Comparison of ENCODE assay signal across 9 mouse cellular contexts in genomic region chr16:23403008-23403755, GRCm38 (mm10). TPM values are rescaled to one million over a fixed set of nuclear protein-coding genes. Genes with fewer than 3 reads are reported as not detected.
DNase-seq lines count a peak whose midpoint lies in the region; ATAC-seq and TF ChIP-seq lines count a peak whose summit lies in the region.
"Had no signal": no experiment of that assay in that cellular context is flagged by ENCODE, and none has a peak within 500 bp of the region (broad histone marks: within the 10 kb centered on the region; RNA-seq: fewer than 3 reads in every experiment).

No protein-coding gene starts in this region.

- H3K27me3 ChIP-seq in hindbrain, postnatal 0 days (ENCODE audit: insufficient read depth, low read length) = no peaks in the 10 kb centered on the region
- H3K27me3 ChIP-seq: megakaryocyte, embryonic 14.5 days had no signal

- no peaks in the 10 kb centered on the region for H3K36me3 ChIP-seq in hindbrain, postnatal 0 days (ENCODE audit: insufficient read depth, low read length)

- no peak overlapping the region for H3K27ac ChIP-seq in hindbrain, postnatal 0 days

- H3K4me1 ChIP-seq in hindbrain, postnatal 0 days (ENCODE audit: insufficient read depth, low read length) = no peaks in the 10 kb centered on the region

- TF ChIP-seq CTCF in hindbrain, postnatal 0 days (IDR thresholded peaks at IDR 0.05; ENCODE audit: low read depth) = peak; percentile 87

- no peak overlapping the region for H3K4me3 ChIP-seq in hindbrain, postnatal 0 days (ENCODE audit: low read length)
- H3K4me3 ChIP-seq: megakaryocyte, embryonic 14.5 days had no signal

- H3K4me2 ChIP-seq in hindbrain, postnatal 0 days (ENCODE audit: low read depth, low read length) = no peak overlapping the region

- WGBS in hindbrain, postnatal 0 days = 47% methylated on average over 8 of the region's 8 CpGs

- H3K9me3 ChIP-seq in hindbrain, postnatal 0 days (ENCODE audit: low read length) = no peaks in the 10 kb centered on the region

- H3K9ac ChIP-seq in hindbrain, postnatal 0 days (replicated peaks; ENCODE audit: low read length) = no peak overlapping the region

- peak; percentile 88 for DNase-seq in Muller cell, postnatal 12 days (ENCODE audit: inconsistent ontology term)
- DNase-seq in c-Kit-positive CD71-positive TER-119-positive erythroid progenitor cells, embryonic 14.5 days (ENCODE audit: low spot score) = peak; percentile 38
- peak; percentile 88 for DNase-seq in hindbrain, postnatal 0 days (ENCODE audit: low spot score)
- DNase-seq in layer of hippocampus, postnatal 36 days = peak; percentile 47 to 67
- DNase-seq in right cerebral cortex, postnatal 4 days = peak; percentile 91

- peak; percentile 52; the same call in 1 of the 2 replicates for ATAC-seq in frontal cortex, adult (ENCODE audit: low TSS enrichment)
- ATAC-seq in hindbrain, postnatal 0 days = no peak
- peak; percentile 64 for ATAC-seq in megakaryocyte progenitor cell, adult 5-6 weeks (replicated peaks; ENCODE audit: poor library complexity)
- ATAC-seq in erythroid progenitor cell, adult 5-6 weeks (replicated peaks; ENCODE audit: low FRiP score, poor library complexity, severe bottlenecking) = no peak

RNA-seq across cellular contexts. Expression of gene Rtp1, which starts 25.8 kb away (rescaled TPM):
- total RNA-seq in hindbrain, postnatal 0 days (2014; rRNA removed) = 0.29 and 0.99 TPM in 2 replicates
- 0.21 and 0.36 TPM in 2 replicates for polyA plus RNA-seq in hindbrain, postnatal 0 days (2015; fragmentation: Nextera tagmentation; extraction: Ambion mirVana)
- total RNA-seq in layer of hippocampus, postnatal 36 days (2021) = under 1 TPM; 0.10 to 0.15 TPM
- not detected in 2 replicates for total RNA-seq in megakaryocyte progenitor cell, adult 5-6 weeks (2015)
- not detected in 2 replicates for total RNA-seq in megakaryocyte progenitor cell, adult 5-6 weeks (2017)
- not detected in 2 replicates for total RNA-seq in erythroid progenitor cell, adult 5-6 weeks (2015; ENCODE audit: low replicate concordance)
- total RNA-seq in erythroid progenitor cell, adult 5-6 weeks (2017; ENCODE audit: low replicate concordance) = not detected in 2 replicates

Comparison
In these comparisons a context has a peak if more than half of its experiments do, and no peak if none do; other contexts are left out.
1. DNase-seq: peak in every context shown above with its lines; median percentile 91 in right cerebral cortex, postnatal 4 days; 88 in Muller cell, postnatal 12 days; 88 in hindbrain, postnatal 0 days; 57 in layer of hippocampus, postnatal 36 days; 38 in c-Kit-positive CD71-positive TER-119-positive erythroid progenitor cells, embryonic 14.5 days.
2. ATAC-seq: peak in frontal cortex, adult (single experiment) and megakaryocyte progenitor cell, adult 5-6 weeks (single experiment); none in hindbrain, postnatal 0 days (single experiment) and erythroid progenitor cell, adult 5-6 weeks (single experiment).